Mouse (Mus musculus) lung, postnatal 0 days (tissue): Measurements from ENCODE around the gene Pabpn1.

Experiments used
- CTCF ChIP-seq: IDR thresholded peaks from 2 replicates; pipeline ENCODE4 v1.5.1; 2016; ENCODE audit warnings: antibody characterized with exemption, mild to moderate bottlenecking
- EP300 ChIP-seq: IDR thresholded peaks from 2 replicates; pipeline ENCODE4 v1.6.1; 2016; ENCODE audit warnings: antibody characterized with exemption, mild to moderate bottlenecking, control low read depth

DNA sequence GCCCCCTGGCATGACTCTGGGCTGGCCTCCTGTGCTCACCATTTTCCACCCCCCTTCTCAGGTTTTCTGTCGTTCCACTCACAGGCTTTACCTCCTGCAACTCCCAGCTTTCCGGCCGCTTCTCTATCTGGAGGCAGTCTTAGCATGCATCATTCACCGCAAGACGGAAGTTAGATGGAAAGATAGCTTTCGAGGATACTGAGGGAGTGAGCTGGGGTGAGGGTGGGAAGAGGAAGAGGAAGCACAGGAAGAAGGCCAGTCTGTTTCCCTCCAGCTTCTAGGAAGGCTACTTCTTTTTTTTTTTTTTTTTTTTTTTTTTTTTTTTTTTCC lies 44.5 kb downstream of the Pabpn1 start:
- TF ChIP-seq CTCF: no peak
- no peak for TF ChIP-seq EP300
